Mouse (Mus musculus): ENCODE results near the gene Trim62. TPM values are rescaled to one million over a fixed set of nuclear protein-coding genes. Genes with fewer than 3 reads are reported as not detected.

Trim62 gene
- polyA plus RNA-seq, 1 experiment from 2014 or later = 11.4 TPM

GRCm38 (mm10) chr4:128886571-128886970, 3.2 kb downstream of the Trim62 start:
- no peak overlapping the region; the same call in 1 of the 2 replicates for H3K9ac ChIP-seq (replicated peaks)
- 57% methylated on average over 5 of the region's 5 CpGs for WGBS
- H3K9me3 ChIP-seq = no peaks in the 10 kb centered on the region
- H3K4me1 ChIP-seq (replicated peaks) = peaks cover 42% of the 10 kb centered on the region
- H3K36me3 ChIP-seq = peaks cover 15% of the 10 kb centered on the region
- H3K27ac ChIP-seq = no peak overlapping the region
- no peak overlapping the region for H3K4me3 ChIP-seq (replicated peaks)
- no peak for ATAC-seq (ENCODE audit: insufficient number of reproducible peaks, insufficient read depth, low FRiP score, low TSS enrichment, low read depth)
- no peaks in the 10 kb centered on the region for H3K27me3 ChIP-seq
- no peak overlapping the region for H3K4me2 ChIP-seq

GRCm38 (mm10) chr4:128887026-128887425, 3.6 kb downstream of the Trim62 start:
- WGBS = 72% methylated on average over 10 of the region's 10 CpGs
- H3K9me3 ChIP-seq = no peaks in the 10 kb centered on the region
- peaks cover 42% of the 10 kb centered on the region for H3K4me1 ChIP-seq (replicated peaks)
- no peaks in the 10 kb centered on the region for H3K27me3 ChIP-seq
- ATAC-seq (ENCODE audit: insufficient number of reproducible peaks, insufficient read depth, low FRiP score, low TSS enrichment, low read depth) = no peak
- H3K36me3 ChIP-seq = peaks cover 15% of the 10 kb centered on the region
- H3K4me2 ChIP-seq = no peak overlapping the region
- H3K4me3 ChIP-seq (replicated peaks) = no peak overlapping the region
- no peak overlapping the region for H3K27ac ChIP-seq
- H3K9ac ChIP-seq (replicated peaks) = no peak overlapping the region; the same call in 1 of the 2 replicates

GRCm38 (mm10) chr4:128887641-128888091, 4.3 kb downstream of the Trim62 start:
- Histone ChIP-seq H3K9me3 (no peaks in the 10 kb centered on the region), H3K4me1 (replicated peaks) (peaks cover 39% of the 10 kb centered on the region), H3K27ac (no peak overlapping the region), H3K4me3 (replicated peaks) (no peak overlapping the region), H3K4me2 (no peak overlapping the region), H3K36me3 (peaks cover 15% of the 10 kb centered on the region), H3K27me3 (no peaks in the 10 kb centered on the region), H3K9ac (replicated peaks) (no peak overlapping the region)
- no peak for ATAC-seq (ENCODE audit: insufficient number of reproducible peaks, insufficient read depth, low FRiP score, low TSS enrichment, low read depth)
- 73% methylated on average over 9 of the region's 9 CpGs for WGBS

- Histone ChIP-seq H3K4me2 (no peak overlapping the region), H3K4me3 (replicated peaks) (no peak overlapping the region), H3K9me3 (no peaks in the 10 kb centered on the region), H3K27me3 (no peaks in the 10 kb centered on the region), H3K36me3 (peaks cover 15% of the 10 kb centered on the region), H3K4me1 (replicated peaks) (peaks cover 34% of the 10 kb centered on the region), H3K9ac (replicated peaks) (no peak overlapping the region), H3K27ac (no peak overlapping the region)
- WGBS = 89% methylated on average over 6 of the region's 6 CpGs
- no peak for ATAC-seq (ENCODE audit: insufficient number of reproducible peaks, insufficient read depth, low FRiP score, low TSS enrichment, low read depth)
Observed at GRCm38 (mm10) chr4:128888436-128888990, 5.1 kb downstream of the Trim62 start.

- H3K36me3 ChIP-seq = peaks cover 15% of the 10 kb centered on the region
- no peak for ATAC-seq (ENCODE audit: insufficient number of reproducible peaks, insufficient read depth, low FRiP score, low TSS enrichment, low read depth)
- H3K27me3 ChIP-seq = no peaks in the 10 kb centered on the region
- H3K27ac ChIP-seq = no peak overlapping the region
- no peak overlapping the region for H3K4me3 ChIP-seq (replicated peaks)
- peaks cover 26% of the 10 kb centered on the region for H3K4me1 ChIP-seq (replicated peaks)
- no peak overlapping the region for H3K4me2 ChIP-seq
- H3K9ac ChIP-seq (replicated peaks) = no peak overlapping the region
- 74% methylated on average over 12 of the region's 12 CpGs for WGBS
- H3K9me3 ChIP-seq = no peaks in the 10 kb centered on the region
Observed at GRCm38 (mm10) chr4:128889752-128890630, 6.6 kb downstream of the Trim62 start.

DNA sequence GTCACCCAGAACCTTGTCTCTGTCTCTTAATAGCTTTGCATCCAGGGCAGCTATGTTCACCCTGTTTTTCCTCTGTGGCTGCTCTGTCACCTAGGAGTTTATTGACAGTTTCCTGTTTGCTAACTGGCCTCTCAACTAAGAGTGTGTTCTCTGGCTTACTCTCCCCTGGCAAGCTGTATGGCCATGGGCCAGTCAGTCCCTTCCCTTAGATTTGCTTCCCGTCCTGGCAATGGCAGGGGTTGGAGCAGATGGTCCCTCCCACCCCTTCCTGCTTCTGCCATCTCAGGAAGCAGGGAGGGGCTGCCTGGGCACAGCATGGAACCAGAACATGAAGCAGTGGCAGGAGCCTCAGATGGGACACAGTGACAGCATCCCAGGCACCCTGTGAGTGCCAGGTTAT, 7.8 kb downstream of the Trim62 start:
- H3K9ac ChIP-seq (replicated peaks) = no peak overlapping the region
- H3K4me3 ChIP-seq (replicated peaks) = no peak overlapping the region
- no peaks in the 10 kb centered on the region for H3K27me3 ChIP-seq
- peaks cover 21% of the 10 kb centered on the region for H3K4me1 ChIP-seq (replicated peaks)
- H3K4me2 ChIP-seq = no peak overlapping the region
- H3K9me3 ChIP-seq = no peaks in the 10 kb centered on the region
- no peak for ATAC-seq (ENCODE audit: insufficient number of reproducible peaks, insufficient read depth, low FRiP score, low TSS enrichment, low read depth)
- peaks cover 9% of the 10 kb centered on the region; the same call in 1 of the 2 replicates for H3K36me3 ChIP-seq
- no peak overlapping the region for H3K27ac ChIP-seq
- WGBS = 7% methylated on average over 1 of the region's 1 CpGs

DNA sequence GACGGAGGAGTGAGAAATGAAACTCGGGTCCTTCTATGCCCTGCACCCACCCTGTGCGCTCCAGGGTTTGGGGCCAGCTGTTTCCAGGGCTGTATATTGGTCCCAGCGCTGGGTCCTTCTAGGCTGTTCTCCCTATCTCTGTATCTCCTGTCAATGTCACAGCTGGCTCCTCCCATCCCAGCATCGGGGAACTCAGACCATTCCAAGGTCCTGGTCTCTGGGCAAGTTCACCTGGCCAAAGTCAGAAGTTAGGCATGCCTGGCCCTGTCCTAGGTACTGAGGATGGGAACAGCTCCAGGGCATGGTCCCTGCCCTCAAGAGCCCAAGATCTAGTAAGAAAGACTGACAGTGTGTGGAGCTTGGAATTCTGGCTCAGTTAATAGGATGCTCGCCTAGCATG, 8.4 kb downstream of the Trim62 start:
- Histone ChIP-seq H3K4me2 (no peak overlapping the region), H3K36me3 (peaks cover 9% of the 10 kb centered on the region; the same call in 1 of the 2 replicates), H3K4me3 (replicated peaks) (no peak overlapping the region), H3K27me3 (no peaks in the 10 kb centered on the region), H3K4me1 (replicated peaks) (peaks cover 15% of the 10 kb centered on the region), H3K9ac (replicated peaks) (no peak overlapping the region), H3K27ac (no peak overlapping the region), H3K9me3 (no peaks in the 10 kb centered on the region)
- ATAC-seq (ENCODE audit: insufficient number of reproducible peaks, insufficient read depth, low FRiP score, low TSS enrichment, low read depth) = peak; percentile 34; the same call in 1 of the 2 replicates
- 77% methylated on average over 6 of the region's 6 CpGs for WGBS

GRCm38 (mm10) chr4:128892188-128892587, 8.8 kb downstream of the Trim62 start:
- WGBS = 89% methylated on average over 6 of the region's 6 CpGs
- ATAC-seq (ENCODE audit: insufficient number of reproducible peaks, insufficient read depth, low FRiP score, low TSS enrichment, low read depth) = no peak
- H3K27ac ChIP-seq = no peak overlapping the region
- no peak overlapping the region for H3K4me2 ChIP-seq
- no peak overlapping the region for H3K9ac ChIP-seq (replicated peaks)
- H3K4me3 ChIP-seq (replicated peaks) = no peak overlapping the region
- peaks cover 13% of the 10 kb centered on the region for H3K4me1 ChIP-seq (replicated peaks)
- no peaks in the 10 kb centered on the region for H3K9me3 ChIP-seq
- no peaks in the 10 kb centered on the region for H3K27me3 ChIP-seq
- H3K36me3 ChIP-seq = peaks cover 9% of the 10 kb centered on the region; the same call in 1 of the 2 replicates

DNA sequence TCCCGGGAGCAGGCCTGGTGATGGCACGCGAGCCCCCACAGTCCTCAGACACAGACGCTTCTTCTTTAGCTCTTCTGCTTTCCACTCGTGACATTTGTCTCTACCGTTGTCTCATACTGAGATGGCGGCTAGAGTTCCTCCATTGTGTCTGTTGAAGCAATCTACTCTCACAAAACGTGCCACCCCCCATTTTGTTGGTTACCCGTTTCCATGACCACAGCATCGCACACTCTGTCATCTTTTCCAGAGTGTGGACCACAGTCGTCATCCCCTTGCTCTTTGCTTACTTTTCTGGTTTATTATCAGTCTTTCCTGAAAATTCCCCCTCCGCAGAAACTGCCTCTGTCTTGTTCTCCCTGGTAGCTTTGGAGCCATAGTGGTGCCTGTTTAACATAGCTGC, 10.7 kb downstream of the Trim62 start:
- no peak for ATAC-seq (ENCODE audit: insufficient number of reproducible peaks, insufficient read depth, low FRiP score, low TSS enrichment, low read depth)
- WGBS = 85% methylated on average over 12 of the region's 12 CpGs
- Histone ChIP-seq H3K27me3 (no peaks in the 10 kb centered on the region), H3K4me3 (replicated peaks) (no peak overlapping the region), H3K4me1 (replicated peaks) (peaks cover 27% of the 10 kb centered on the region), H3K9ac (replicated peaks) (no peak overlapping the region), H3K9me3 (no peaks in the 10 kb centered on the region), H3K4me2 (no peak overlapping the region), H3K27ac (no peak overlapping the region), H3K36me3 (no peaks in the 10 kb centered on the region)

- Histone ChIP-seq H3K4me2 (no peak overlapping the region), H3K4me3 (replicated peaks) (no peak overlapping the region), H3K27me3 (no peaks in the 10 kb centered on the region), H3K9ac (replicated peaks) (no peak overlapping the region), H3K36me3 (peaks cover 4% of the 10 kb centered on the region; the same call in 1 of the 2 replicates), H3K9me3 (no peaks in the 10 kb centered on the region), H3K27ac (no peak overlapping the region), H3K4me1 (replicated peaks) (peaks cover 41% of the 10 kb centered on the region)
- ATAC-seq (ENCODE audit: insufficient number of reproducible peaks, insufficient read depth, low FRiP score, low TSS enrichment, low read depth) = no peak
- 93% methylated on average over 4 of the region's 4 CpGs for WGBS
Observed at GRCm38 (mm10) chr4:128895841-128896240, 12.5 kb downstream of the Trim62 start.

- ATAC-seq (ENCODE audit: insufficient number of reproducible peaks, insufficient read depth, low FRiP score, low TSS enrichment, low read depth) = no peak
- Histone ChIP-seq H3K27me3 (no peaks in the 10 kb centered on the region), H3K4me3 (replicated peaks) (no peak overlapping the region), H3K36me3 (peaks cover 12% of the 10 kb centered on the region; the same call in 1 of the 2 replicates), H3K9ac (replicated peaks) (no peak overlapping the region), H3K9me3 (no peaks in the 10 kb centered on the region), H3K4me2 (no peak overlapping the region), H3K4me1 (replicated peaks) (peaks cover 35% of the 10 kb centered on the region), H3K27ac (no peak overlapping the region)
- 94% methylated on average over 10 of the region's 10 CpGs for WGBS
Observed at GRCm38 (mm10) chr4:128896667-128897066, 13.3 kb downstream of the Trim62 start.
